Mouse (Mus musculus): ENCODE data around the gene Trim25.

GRCm38 (mm10) chr11:88949802-88950639 lies 49.2 kb upstream of the Trim25 start:
- TF ChIP-seq CTCF (IDR thresholded peaks at IDR 0.05; ENCODE audit: low read depth, low read length) (no peak), POLR2A (IDR thresholded peaks at IDR 0.05; ENCODE audit: insufficient read depth, low read length) (no peak)

Measured in ES-Bruce4 (cell line).